ENCODE assay signal across 20 mouse cellular contexts in genomic region chr17:28406471-28406870, GRCm38 (mm10). TPM values are rescaled to one million over a fixed set of nuclear protein-coding genes. Genes with fewer than 3 reads are reported as not detected.
DNase-seq lines count a peak whose midpoint lies in the region; ATAC-seq and TF ChIP-seq lines count a peak whose summit lies in the region.
"Had no signal": no experiment of that assay in that cellular context is flagged by ENCODE, and none has a peak within 500 bp of the region (broad histone marks: within the 10 kb centered on the region; RNA-seq: fewer than 3 reads in every experiment).

No protein-coding gene starts in this region.

- peak; percentile 9 for DNase-seq in cerebellum, adult 11 months
- no peak for DNase-seq in cerebellum, postnatal 25 days
- no peak for DNase-seq in liver, embryonic 11.5 days (ENCODE audit: low spot score)
- peak; percentile 52 for DNase-seq in forebrain, postnatal 0 days
- DNase-seq in right cerebral cortex, postnatal 25 days, result peak; percentile 27
- no peak for DNase-seq in MN1 (ENCODE audit: low spot score)
- no peak for DNase-seq in thymus, adult 2 months
- DNase-seq: adrenal gland, postnatal 25 days; heart, adult 11 months; lung, adult 2 months had no signal

- no peak overlapping the region for H3K27ac ChIP-seq in liver, embryonic 16.5 days (ENCODE audit: low read length)
- H3K27ac ChIP-seq in liver, embryonic 11.5 days (ENCODE audit: low read depth, low read length), result no peak overlapping the region
- H3K27ac ChIP-seq in forebrain, postnatal 0 days (ENCODE audit: low read depth, low read length), result no peak overlapping the region; the same call in 1 of the 2 replicates
- H3K27ac ChIP-seq in thymus, adult 2 months (ENCODE audit: control insufficient read depth, insufficient read depth, low read length), result no peak overlapping the region
- H3K27ac ChIP-seq: heart, embryonic 15.5 days; kidney, postnatal 0 days; left cerebral cortex, adult 2 months; macrophage; midbrain, embryonic 13.5 days had no signal

- no peaks in the 10 kb centered on the region for H3K9me3 ChIP-seq in liver, embryonic 16.5 days (replicated peaks; ENCODE audit: control insufficient read depth, low read length)
- H3K9me3 ChIP-seq in liver, embryonic 11.5 days (ENCODE audit: control insufficient read depth, low read length), result no peaks in the 10 kb centered on the region
- H3K9me3 ChIP-seq in forebrain, postnatal 0 days (ENCODE audit: low read length), result no peaks in the 10 kb centered on the region
- H3K9me3 ChIP-seq: heart, embryonic 15.5 days; midbrain, embryonic 13.5 days had no signal

- no peak overlapping the region for H3K9ac ChIP-seq in liver, embryonic 16.5 days (ENCODE audit: low read depth, low read length)
- no peak overlapping the region for H3K9ac ChIP-seq in liver, embryonic 11.5 days (ENCODE audit: low read depth, low read length)
- no peak overlapping the region for H3K9ac ChIP-seq in forebrain, postnatal 0 days
- H3K9ac ChIP-seq: heart, embryonic 15.5 days; midbrain, embryonic 13.5 days had no signal

- TF ChIP-seq CTCF in forebrain, postnatal 0 days (IDR thresholded peaks at IDR 0.05; ENCODE audit: low read depth), result no peak
- no peak for TF ChIP-seq CTCF in thymus, adult 2 months (IDR thresholded peaks at IDR 0.05; ENCODE audit: borderline replicate concordance, control insufficient read depth, extremely low read depth, insufficient read depth, low read length, poor library complexity)

- WGBS in liver, embryonic 16.5 days (ENCODE audit: insufficient replicate concordance), result 65% methylated on average over 7 of the region's 7 CpGs
- WGBS in liver, embryonic 11.5 days, result 80% methylated on average over 7 of the region's 7 CpGs
- 59% methylated on average over 7 of the region's 7 CpGs for WGBS in forebrain, postnatal 0 days
- 99% methylated on average over 7 of the region's 7 CpGs for WGBS in thymus, adult 2 months

- no peaks in the 10 kb centered on the region; the same call in 1 of the 2 replicates for H3K4me1 ChIP-seq in liver, embryonic 16.5 days (ENCODE audit: control insufficient read depth, low read depth, low read length)
- no peaks in the 10 kb centered on the region for H3K4me1 ChIP-seq in liver, embryonic 11.5 days (replicated peaks; ENCODE audit: control insufficient read depth, insufficient read depth, low read length)
- H3K4me1 ChIP-seq in forebrain, postnatal 0 days (ENCODE audit: insufficient read depth), result no peaks in the 10 kb centered on the region
- H3K4me1 ChIP-seq in thymus, adult 2 months (replicated peaks; ENCODE audit: control insufficient read depth, insufficient read depth, low read length), result no peaks in the 10 kb centered on the region
- H3K4me1 ChIP-seq: midbrain, embryonic 13.5 days had no signal

- H3K4me3 ChIP-seq in liver, embryonic 16.5 days (ENCODE audit: low read depth, low read length), result no peak overlapping the region
- H3K4me3 ChIP-seq in liver, embryonic 11.5 days (ENCODE audit: low read depth, low read length), result no peak overlapping the region
- H3K4me3 ChIP-seq in forebrain, postnatal 0 days (ENCODE audit: low read depth, low read length), result no peak overlapping the region
- no peak overlapping the region for H3K4me3 ChIP-seq in thymus, adult 2 months (ENCODE audit: control insufficient read depth, insufficient read depth, low read length)
- H3K4me3 ChIP-seq: heart, embryonic 15.5 days; left cerebral cortex, adult 2 months; midbrain, embryonic 13.5 days; myocyte had no signal

- no peak for TF ChIP-seq POLR2A in thymus, adult 2 months (IDR thresholded peaks at IDR 0.05; ENCODE audit: control insufficient read depth, extremely low read depth, insufficient read depth, low read length, poor library complexity)

- H3K36me3 ChIP-seq in liver, embryonic 16.5 days (ENCODE audit: control insufficient read depth, insufficient read depth), result peaks cover 12% of the 10 kb centered on the region
- peaks cover 23% of the 10 kb centered on the region; the same call in 1 of the 2 replicates for H3K36me3 ChIP-seq in liver, embryonic 11.5 days (ENCODE audit: control insufficient read depth, insufficient read depth, low read length)
- peaks cover 20% of the 10 kb centered on the region for H3K36me3 ChIP-seq in forebrain, postnatal 0 days (ENCODE audit: insufficient read depth)
- peaks cover 49% of the 10 kb centered on the region for H3K36me3 ChIP-seq in thymus, adult 2 months (ENCODE audit: control insufficient read depth, insufficient read depth, low read length)

- H3K4me2 ChIP-seq in liver, embryonic 16.5 days (ENCODE audit: low read depth, low read length), result no peak overlapping the region
- H3K4me2 ChIP-seq in liver, embryonic 11.5 days, result no peak overlapping the region
- H3K4me2 ChIP-seq in forebrain, postnatal 0 days (ENCODE audit: low read depth), result no peak overlapping the region
- H3K4me2 ChIP-seq: heart, embryonic 15.5 days; midbrain, embryonic 13.5 days had no signal

- peak; percentile 37; the same call in 1 of the 2 replicates for ATAC-seq in liver, embryonic 16.5 days (ENCODE audit: low read depth)
- ATAC-seq in liver, embryonic 11.5 days (replicated peaks; ENCODE audit: low FRiP score), result no peak
- peak; percentile 69 for ATAC-seq in forebrain, postnatal 0 days
- ATAC-seq: intestine, embryonic 16.5 days; midbrain, embryonic 13.5 days had no signal

- H3K27me3 ChIP-seq in liver, embryonic 16.5 days (ENCODE audit: control insufficient read depth, insufficient read depth, low read depth, low read length), result no peaks in the 10 kb centered on the region
- H3K27me3 ChIP-seq in liver, embryonic 11.5 days (replicated peaks; ENCODE audit: control insufficient read depth, insufficient read depth, low read length), result no peaks in the 10 kb centered on the region
- no peaks in the 10 kb centered on the region for H3K27me3 ChIP-seq in forebrain, postnatal 0 days (ENCODE audit: insufficient read depth, low read length)
- no peaks in the 10 kb centered on the region for H3K27me3 ChIP-seq in thymus, adult 2 months (ENCODE audit: control insufficient read depth, insufficient read depth, low read length)
- H3K27me3 ChIP-seq: CH12.LX; heart, embryonic 15.5 days; midbrain, embryonic 13.5 days had no signal

RNA-seq across cellular contexts. Expression of gene Tulp1, which starts 41.4 kb away (rescaled TPM):
- polyA plus RNA-seq in liver, embryonic 16.5 days (2015; fragmentation: Nextera tagmentation; extraction: Ambion mirVana), result 0.46 TPM in 1 of 2 replicates, not detected in the other
- polyA plus RNA-seq in liver, embryonic 11.5 days (2014; fragmentation: Nextera tagmentation; extraction: Ambion mirVana), result 2.8 and 3.3 TPM in 2 replicates
- 1.2 and 1.8 TPM in 2 replicates for total RNA-seq in forebrain, postnatal 0 days (2014; rRNA removed)
- 0.86 and 1.5 TPM in 2 replicates for polyA plus RNA-seq in forebrain, postnatal 0 days (2015; fragmentation: Nextera tagmentation; extraction: Ambion mirVana)
- 0.35 and 0.59 TPM in 2 replicates for polyA plus RNA-seq in thymus, adult 2 months (2012; rRNA removed)
- total RNA-seq: adrenal gland, postnatal 25 days; CH12.LX; left cerebral cortex, adult 2 months; neutrophil, adult 5-6 weeks had no signal
- polyA plus RNA-seq: macrophage, myocyte had no signal

RNA-seq across cellular contexts. Expression of gene Tead3, which starts 55.9 kb away (rescaled TPM):
- 0.50 and 0.52 TPM in 2 replicates for polyA plus RNA-seq in liver, embryonic 16.5 days (2015; fragmentation: Nextera tagmentation; extraction: Ambion mirVana)
- 4.3 and 4.6 TPM in 2 replicates for polyA plus RNA-seq in liver, embryonic 11.5 days (2014; fragmentation: Nextera tagmentation; extraction: Ambion mirVana)
- total RNA-seq in forebrain, postnatal 0 days (2014; rRNA removed), result 4.5 and 4.8 TPM in 2 replicates
- polyA plus RNA-seq in forebrain, postnatal 0 days (2015; fragmentation: Nextera tagmentation; extraction: Ambion mirVana), result 1.1 and 1.4 TPM in 2 replicates
- polyA plus RNA-seq in thymus, adult 2 months (2012; rRNA removed), result 10.6 and 11.6 TPM in 2 replicates
- total RNA-seq: neutrophil, adult 5-6 weeks had no signal
- polyA plus RNA-seq: macrophage had no signal

Comparison
In these comparisons a context has a peak if more than half of its experiments do, and no peak if none do; other contexts are left out.
1. DNase-seq: peak in cerebellum, adult 11 months (single experiment), forebrain, postnatal 0 days (single experiment) and right cerebral cortex, postnatal 25 days (single experiment); none in cerebellum, postnatal 25 days (0 of 2), liver, embryonic 11.5 days (single experiment), MN1 (single experiment) and thymus, adult 2 months (single experiment).